Mouse (Mus musculus): ENCODE data around the gene Sgpl1. TPM values are rescaled to one million over a fixed set of nuclear protein-coding genes. Genes with fewer than 3 reads are reported as not detected.
A peak's percentile ranks its signal among the peaks of the same experiment; 100 is the strongest.

Sgpl1 gene
- polyA plus RNA-seq, 1 experiment from 2014 or later: 91.0 TPM

DNA sequence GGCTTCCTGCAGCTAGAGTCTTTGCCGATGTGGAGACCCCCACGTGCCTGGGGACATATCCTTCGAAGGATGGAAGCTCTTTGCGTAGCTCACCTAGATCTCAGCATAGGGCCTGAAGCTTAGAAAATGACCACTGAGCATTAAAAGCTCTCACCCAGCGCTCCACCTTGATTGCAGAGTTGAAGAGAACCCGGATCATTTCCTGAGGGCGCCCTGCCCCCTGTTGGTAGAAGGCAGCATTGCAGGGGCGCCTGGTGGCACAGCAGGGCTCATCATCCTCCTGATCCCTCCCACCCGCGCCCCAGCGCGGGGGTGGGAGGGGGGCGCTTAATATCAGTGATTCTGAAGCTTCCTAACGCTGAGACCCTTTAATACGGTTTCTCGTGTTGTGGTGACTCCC lies 75.2 kb downstream of the Sgpl1 start:
- ATAC-seq (ENCODE audit: insufficient number of reproducible peaks, low FRiP score, low TSS enrichment, low read depth): no peak
- Histone ChIP-seq H3K4me3 (ENCODE audit: low read depth, low read length) (no peak overlapping the region), H3K36me3 (ENCODE audit: control insufficient read depth, insufficient read depth, low read length) (no peaks in the 10 kb centered on the region), H3K27ac (replicated peaks; ENCODE audit: low read depth, low read length) (no peak overlapping the region), H3K27me3 (ENCODE audit: control insufficient read depth, insufficient read depth, low read length) (no peaks in the 10 kb centered on the region), H3K9ac (ENCODE audit: low read length) (no peak overlapping the region), H3K9me3 (ENCODE audit: control insufficient read depth, low read length) (no peaks in the 10 kb centered on the region), H3K4me1 (ENCODE audit: control insufficient read depth, insufficient read depth, low read length) (peaks cover 8% of the 10 kb centered on the region), H3K4me2 (ENCODE audit: low read depth, severe bottlenecking) (no peak overlapping the region)
- 17% methylated on average over 16 of the region's 16 CpGs for WGBS
- DNase-seq (ENCODE audit: low spot score): peak; percentile 79

DNA sequence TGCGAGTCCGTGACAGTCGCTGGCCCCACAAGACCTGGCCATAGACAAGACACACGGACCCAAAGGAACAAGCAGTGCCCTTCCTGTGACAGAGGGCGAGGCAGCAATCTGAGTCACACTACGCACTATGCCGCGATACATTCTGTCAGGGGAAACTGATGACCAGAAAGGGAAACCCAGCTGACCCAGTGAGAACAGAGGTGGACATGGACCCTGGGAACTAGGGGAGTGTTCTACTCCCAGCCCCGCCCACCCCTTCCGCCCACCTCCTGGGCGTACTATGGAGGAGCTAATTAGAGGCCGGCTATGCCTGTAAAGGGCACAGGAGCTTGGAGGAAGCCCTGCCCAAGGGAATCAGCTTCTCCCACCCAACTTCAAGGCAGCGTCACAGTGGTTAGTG lies 78.3 kb downstream of the Sgpl1 start:
- H3K36me3 ChIP-seq (ENCODE audit: control insufficient read depth, insufficient read depth, low read length): no peaks in the 10 kb centered on the region
- ATAC-seq (ENCODE audit: insufficient number of reproducible peaks, low FRiP score, low TSS enrichment, low read depth) (no peak), DNase-seq (ENCODE audit: low spot score) (no peak)
- H3K27me3 ChIP-seq (ENCODE audit: control insufficient read depth, insufficient read depth, low read length): no peaks in the 10 kb centered on the region
- no peak overlapping the region for H3K27ac ChIP-seq (replicated peaks; ENCODE audit: low read depth, low read length)
- H3K4me1 ChIP-seq (ENCODE audit: control insufficient read depth, insufficient read depth, low read length): peaks cover 17% of the 10 kb centered on the region
- H3K4me3 ChIP-seq (ENCODE audit: low read depth, low read length): no peak overlapping the region
- no peak overlapping the region for H3K9ac ChIP-seq (ENCODE audit: low read length)
- WGBS: 7% methylated on average over 13 of the region's 13 CpGs
- H3K4me2 ChIP-seq (ENCODE audit: low read depth, severe bottlenecking): peak overlapping the region; percentile 33
- no peaks in the 10 kb centered on the region for H3K9me3 ChIP-seq (ENCODE audit: control insufficient read depth, low read length)

DNA sequence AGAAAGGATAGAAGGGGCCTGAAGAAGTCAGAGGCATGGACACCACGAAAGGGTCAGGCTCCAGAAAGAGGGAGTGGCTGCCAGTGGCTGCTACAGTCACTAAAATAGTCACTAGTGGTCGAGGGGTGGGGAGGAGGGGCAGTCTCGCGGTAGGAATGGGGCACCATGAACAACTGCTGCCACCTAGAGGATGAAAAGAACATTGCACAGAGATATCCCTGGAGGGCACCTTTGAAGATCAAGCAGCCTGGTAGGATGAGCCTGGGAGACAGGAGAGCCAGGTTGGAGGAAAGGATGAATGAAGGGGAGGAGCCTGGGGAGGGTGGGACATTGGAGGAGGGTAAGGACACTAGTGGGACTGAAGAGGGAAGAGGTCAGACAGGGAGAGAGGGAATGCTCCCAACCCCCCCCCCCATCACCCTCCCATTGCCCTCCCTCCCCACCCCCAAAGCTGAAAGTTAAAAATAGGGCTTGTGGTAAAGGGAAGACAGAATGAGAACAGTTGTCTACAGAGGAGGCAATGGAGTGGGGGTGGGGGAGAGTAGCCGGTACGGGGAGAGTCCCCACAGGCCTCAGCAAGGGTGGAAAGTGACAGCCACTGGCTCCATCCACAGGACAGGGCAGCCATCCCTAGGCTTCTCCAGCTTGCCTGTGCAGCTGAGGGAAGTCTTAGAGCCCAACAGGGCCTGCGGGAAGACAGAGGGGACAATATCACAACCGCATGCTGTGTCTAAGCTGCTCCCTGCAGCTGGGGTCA lies 78.9 kb downstream of the Sgpl1 start:
- Histone ChIP-seq H3K36me3 (ENCODE audit: control insufficient read depth, insufficient read depth, low read length) (no peaks in the 10 kb centered on the region), H3K9me3 (ENCODE audit: control insufficient read depth, low read length) (no peaks in the 10 kb centered on the region), H3K4me1 (ENCODE audit: control insufficient read depth, insufficient read depth, low read length) (peaks cover 17% of the 10 kb centered on the region), H3K27me3 (ENCODE audit: control insufficient read depth, insufficient read depth, low read length) (no peaks in the 10 kb centered on the region), H3K4me2 (ENCODE audit: low read depth, severe bottlenecking) (no peak overlapping the region), H3K9ac (ENCODE audit: low read length) (no peak overlapping the region), H3K27ac (replicated peaks; ENCODE audit: low read depth, low read length) (no peak overlapping the region), H3K4me3 (ENCODE audit: low read depth, low read length) (no peak overlapping the region)
- DNase-seq (ENCODE audit: low spot score) (peak; percentile 75), ATAC-seq (ENCODE audit: insufficient number of reproducible peaks, low FRiP score, low TSS enrichment, low read depth) (0 out of 2 replicates have a peak, but pooled peaks have one; percentile 32)
- WGBS: under 1% methylated on average over 8 of the region's 8 CpGs

DNA sequence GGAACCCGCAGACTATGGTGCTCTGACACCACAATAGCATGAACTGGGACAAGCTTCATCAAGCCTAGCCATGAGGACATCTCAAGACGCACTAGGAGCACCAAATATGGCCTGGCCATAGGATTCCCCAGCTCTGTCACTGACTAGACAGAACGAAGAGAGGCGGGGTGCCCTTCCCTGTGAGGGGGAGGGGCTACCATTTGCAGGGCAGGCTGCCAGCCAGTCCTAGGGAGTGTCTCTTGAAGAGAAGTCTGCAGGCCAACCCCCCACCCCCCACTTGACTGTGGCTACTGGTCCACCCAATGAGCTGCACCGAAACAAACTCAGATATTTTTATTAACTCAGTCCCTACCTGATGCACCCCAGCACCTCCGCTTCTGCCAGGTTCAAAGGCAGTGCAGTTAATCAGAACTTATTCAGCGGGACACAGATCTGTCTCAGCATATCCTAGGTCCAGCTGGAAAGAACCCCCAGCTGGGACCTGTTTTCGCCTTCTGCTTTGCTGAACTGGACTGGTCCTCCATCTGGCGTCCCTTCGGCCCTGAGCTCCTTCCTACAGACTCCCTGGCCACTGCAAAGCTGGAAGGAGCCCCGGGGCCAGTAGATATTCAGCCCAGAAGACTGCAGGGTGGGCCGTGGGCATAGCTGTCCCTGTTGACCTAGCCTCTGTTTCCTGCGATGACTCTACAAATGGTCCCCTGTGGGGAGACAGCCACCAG lies 82.1 kb downstream of the Sgpl1 start:
- Histone ChIP-seq H3K4me1 (ENCODE audit: control insufficient read depth, insufficient read depth, low read length) (peaks cover 17% of the 10 kb centered on the region), H3K9ac (ENCODE audit: low read length) (no peak overlapping the region), H3K9me3 (ENCODE audit: control insufficient read depth, low read length) (no peaks in the 10 kb centered on the region; the same call in 1 of the 2 replicates), H3K36me3 (ENCODE audit: control insufficient read depth, insufficient read depth, low read length) (no peaks in the 10 kb centered on the region), H3K4me2 (ENCODE audit: low read depth, severe bottlenecking) (no peak overlapping the region), H3K4me3 (ENCODE audit: low read depth, low read length) (no peak overlapping the region), H3K27me3 (ENCODE audit: control insufficient read depth, insufficient read depth, low read length) (no peaks in the 10 kb centered on the region), H3K27ac (replicated peaks; ENCODE audit: low read depth, low read length) (no peak overlapping the region)
- 60% methylated on average over 13 of the region's 13 CpGs for WGBS
- DNase-seq (ENCODE audit: low spot score) (no peak), ATAC-seq (ENCODE audit: insufficient number of reproducible peaks, low FRiP score, low TSS enrichment, low read depth) (no peak)

DNA sequence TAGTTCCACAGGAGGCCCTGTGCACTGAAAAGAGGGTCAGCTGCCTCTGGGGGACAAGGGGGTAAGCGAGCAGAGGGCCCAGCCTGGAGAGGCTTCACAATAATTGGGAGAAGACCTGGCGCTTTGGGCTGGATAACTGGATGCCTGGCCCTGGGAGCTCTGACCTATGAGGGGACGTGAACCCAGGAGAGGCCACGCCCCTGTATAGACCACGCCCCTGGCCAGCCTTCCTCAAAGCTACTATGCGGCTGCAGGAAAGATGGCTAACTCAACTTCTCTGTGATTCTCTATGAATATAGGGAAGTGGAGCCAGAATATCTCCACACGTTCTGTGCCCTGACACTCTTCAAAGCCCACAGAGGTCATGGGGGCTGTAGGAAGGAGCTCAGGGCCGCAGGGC lies 82.9 kb downstream of the Sgpl1 start:
- H3K27ac ChIP-seq (replicated peaks; ENCODE audit: low read depth, low read length): no peak overlapping the region

DNA sequence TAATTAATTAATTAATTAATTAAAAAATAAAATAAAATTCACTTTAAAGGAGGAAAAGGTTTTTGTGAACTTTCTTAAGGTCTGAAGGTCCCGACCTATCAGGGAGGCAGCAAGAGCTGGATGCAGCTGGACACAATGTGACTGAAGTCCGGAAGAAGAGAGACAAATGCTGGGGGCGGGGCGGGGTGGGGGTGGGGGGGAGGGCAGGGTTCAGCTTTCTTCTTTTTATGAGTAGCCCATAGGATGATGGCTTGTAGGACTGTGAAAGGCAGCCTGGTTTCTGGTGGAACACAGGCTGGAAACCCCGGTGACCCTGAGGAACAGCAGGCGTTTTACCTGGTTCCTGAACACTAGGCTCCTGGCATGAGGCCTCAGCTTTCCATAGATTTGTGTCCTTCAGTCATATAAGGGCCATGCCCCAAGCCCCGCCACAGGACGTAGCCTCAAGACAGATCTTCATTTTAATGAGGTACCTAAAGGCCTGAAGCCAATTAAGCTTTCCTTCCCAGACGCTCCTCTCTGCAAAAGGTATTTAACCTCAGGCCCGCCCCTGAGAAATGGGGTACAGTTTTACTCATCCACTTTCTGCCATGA lies 84.1 kb downstream of the Sgpl1 start:
- H3K4me1 ChIP-seq (ENCODE audit: control insufficient read depth, insufficient read depth, low read length): peaks cover 18% of the 10 kb centered on the region; the same call in 1 of the 2 replicates
- no peaks in the 10 kb centered on the region for H3K36me3 ChIP-seq (ENCODE audit: control insufficient read depth, insufficient read depth, low read length)
- no peak overlapping the region for H3K9ac ChIP-seq (ENCODE audit: low read length)
- no peak overlapping the region for H3K27ac ChIP-seq (replicated peaks; ENCODE audit: low read depth, low read length)
- no peak overlapping the region for H3K4me2 ChIP-seq (ENCODE audit: low read depth, severe bottlenecking)
- H3K9me3 ChIP-seq (ENCODE audit: control insufficient read depth, low read length): no peaks in the 10 kb centered on the region; the same call in 1 of the 2 replicates
- ATAC-seq (ENCODE audit: insufficient number of reproducible peaks, low FRiP score, low TSS enrichment, low read depth) (no peak), DNase-seq (ENCODE audit: low spot score) (no peak)
- 42% methylated on average over 10 of the region's 10 CpGs for WGBS
- H3K4me3 ChIP-seq (ENCODE audit: low read depth, low read length): no peak overlapping the region
- H3K27me3 ChIP-seq (ENCODE audit: control insufficient read depth, insufficient read depth, low read length): no peaks in the 10 kb centered on the region

More for the DNA sequence above, 82.9 kb downstream of the Sgpl1 start:
- H3K4me1 ChIP-seq (ENCODE audit: control insufficient read depth, insufficient read depth, low read length): peaks cover 22% of the 10 kb centered on the region
- no peak overlapping the region for H3K4me3 ChIP-seq (ENCODE audit: low read depth, low read length)
- DNase-seq (ENCODE audit: low spot score): peak; percentile 82
- no peak for ATAC-seq (ENCODE audit: insufficient number of reproducible peaks, low FRiP score, low TSS enrichment, low read depth)
- no peaks in the 10 kb centered on the region for H3K27me3 ChIP-seq (ENCODE audit: control insufficient read depth, insufficient read depth, low read length)
- no peak overlapping the region for H3K4me2 ChIP-seq (ENCODE audit: low read depth, severe bottlenecking)
- no peaks in the 10 kb centered on the region; the same call in 1 of the 2 replicates for H3K9me3 ChIP-seq (ENCODE audit: control insufficient read depth, low read length)
- H3K36me3 ChIP-seq (ENCODE audit: control insufficient read depth, insufficient read depth, low read length): no peaks in the 10 kb centered on the region
- H3K9ac ChIP-seq (ENCODE audit: low read length): no peak overlapping the region
- 7% methylated on average over 8 of the region's 8 CpGs for WGBS

DNA sequence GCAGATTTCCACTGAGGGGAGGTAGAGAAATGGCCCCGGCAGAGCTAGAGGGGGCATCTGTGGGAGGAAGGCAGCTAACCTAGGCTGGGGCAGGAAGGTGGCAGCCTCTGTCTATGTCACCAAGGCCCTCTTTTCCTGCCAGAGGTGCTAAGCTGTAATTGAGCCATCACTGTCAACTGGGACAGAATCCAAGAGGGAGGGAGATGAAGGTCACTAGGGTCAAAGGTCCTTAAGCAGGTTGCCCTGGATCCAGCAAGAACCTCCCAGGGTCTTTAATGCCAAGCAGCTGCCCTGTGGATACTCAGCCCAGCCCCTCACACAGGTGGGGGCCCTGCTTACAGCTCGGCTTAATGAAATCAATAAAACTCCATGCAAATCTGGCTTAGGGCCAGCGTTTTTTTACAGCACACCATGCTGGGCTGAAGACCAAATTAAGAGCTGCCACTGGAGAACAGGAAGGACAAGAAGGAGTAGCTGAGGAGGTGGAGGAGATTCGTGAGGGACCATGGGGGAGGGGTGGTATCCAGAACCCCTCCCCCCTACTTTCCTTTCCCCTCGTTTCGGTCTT lies 87.9 kb downstream of the Sgpl1 start:
- Histone ChIP-seq H3K36me3 (ENCODE audit: control insufficient read depth, insufficient read depth, low read length) (no peaks in the 10 kb centered on the region), H3K27ac (replicated peaks; ENCODE audit: low read depth, low read length) (no peak overlapping the region), H3K4me3 (ENCODE audit: low read depth, low read length) (no peak overlapping the region), H3K4me2 (ENCODE audit: low read depth, severe bottlenecking) (no peak overlapping the region), H3K9ac (ENCODE audit: low read length) (no peak overlapping the region), H3K27me3 (ENCODE audit: control insufficient read depth, insufficient read depth, low read length) (no peaks in the 10 kb centered on the region), H3K9me3 (ENCODE audit: control insufficient read depth, low read length) (peaks cover 3% of the 10 kb centered on the region; the same call in 1 of the 2 replicates), H3K4me1 (ENCODE audit: control insufficient read depth, insufficient read depth, low read length) (peaks cover 11% of the 10 kb centered on the region; the same call in 1 of the 2 replicates)
- peak; percentile 63 for DNase-seq (ENCODE audit: low spot score)
- 0 out of 2 replicates have a peak, but pooled peaks have one; percentile 14 for ATAC-seq (ENCODE audit: insufficient number of reproducible peaks, low FRiP score, low TSS enrichment, low read depth)
- 13% methylated on average over 6 of the region's 6 CpGs for WGBS

DNA sequence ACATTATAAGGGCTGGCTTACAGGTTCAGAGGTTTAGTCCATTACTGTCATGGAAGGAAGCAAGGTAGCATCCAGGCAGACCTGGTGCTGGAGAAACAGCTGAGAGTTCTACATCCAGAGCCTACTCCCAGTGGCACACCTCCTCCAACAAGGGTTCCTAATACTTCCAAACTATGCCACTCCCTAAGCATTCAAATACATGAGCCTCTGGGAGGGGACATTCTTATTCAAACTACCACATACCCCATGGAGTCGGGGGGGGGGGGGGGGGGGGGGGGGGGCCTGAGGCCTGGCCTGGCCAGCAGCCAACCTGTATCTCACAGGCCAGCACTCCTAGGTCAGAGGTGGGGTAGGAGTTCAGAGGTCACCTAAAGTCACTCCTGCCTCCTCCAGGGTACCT lies 88.4 kb downstream of the Sgpl1 start:
- H3K4me3 ChIP-seq (ENCODE audit: low read depth, low read length): no peak overlapping the region
- no peak overlapping the region for H3K9ac ChIP-seq (ENCODE audit: low read length)
- no peaks in the 10 kb centered on the region for H3K36me3 ChIP-seq (ENCODE audit: control insufficient read depth, insufficient read depth, low read length)
- DNase-seq (ENCODE audit: low spot score): no peak
- no CpG with 5 or more reads among the region's 1 CpGs for WGBS
- H3K4me1 ChIP-seq (ENCODE audit: control insufficient read depth, insufficient read depth, low read length): peaks cover 9% of the 10 kb centered on the region; the same call in 1 of the 2 replicates
- ATAC-seq (ENCODE audit: insufficient number of reproducible peaks, low FRiP score, low TSS enrichment, low read depth): no peak
- no peak overlapping the region for H3K27ac ChIP-seq (replicated peaks; ENCODE audit: low read depth, low read length)
- H3K27me3 ChIP-seq (ENCODE audit: control insufficient read depth, insufficient read depth, low read length): no peaks in the 10 kb centered on the region
- H3K9me3 ChIP-seq (ENCODE audit: control insufficient read depth, low read length): peaks cover 3% of the 10 kb centered on the region; the same call in 1 of the 2 replicates
- H3K4me2 ChIP-seq (ENCODE audit: low read depth, severe bottlenecking): no peak overlapping the region

Measured in limb, embryonic 11.5 days (tissue).